Mouse (Mus musculus) embryonic fibroblast, embryonic 13.5 days (primary cell): ENCODE measurements around the gene Nelfe.

ENCODE experiments used
- CTCF ChIP-seq: IDR thresholded peaks from 2 replicates; pipeline ENCODE4 v1.5.1; 2011; ENCODE audit warnings: mild to moderate bottlenecking, control low read depth, low read length, moderate library complexity, borderline replicate concordance; ENCODE audit not compliant: insufficient read depth
- POLR2A ChIP-seq: IDR thresholded peaks from 2 replicates; pipeline ENCODE4 v1.6.1; 2011; ENCODE audit warnings: low read depth, mild to moderate bottlenecking, control low read depth, low read length, moderate library complexity

GRCm38 (mm10) chr17:34902895-34903294 is 52.7 kb downstream of the Nelfe start:
- TF ChIP-seq CTCF, result no peak
- no peak for TF ChIP-seq POLR2A
